Mouse (Mus musculus) hindbrain, embryonic 15.5 days (tissue): ENCODE data around the gene Ptprr. TPM values are rescaled to one million over a fixed set of nuclear protein-coding genes. Genes with fewer than 3 reads are reported as not detected.

ENCODE experiments used
- ATAC-seq: fragments of 200-750 bp; cut with Nextera tagmentation; 2 replicates; pipeline ENCODE4 v1.8.0; 2017; ENCODE audit warnings: low read depth, moderate number of reproducible peaks, moderate TSS enrichment; ENCODE audit not compliant: low FRiP score
- H3K27ac ChIP-seq: fragments of 300-500 bp; sonication (generic); replicated peaks from 2 replicates; pipeline ENCODE4 v1.5.1; 2015; ENCODE audit warnings: mild to moderate bottlenecking, inconsistent platforms
- H3K27me3 ChIP-seq: fragments of 300-500 bp; sonication (generic); 2 replicates; pipeline ENCODE4 v1.6.1; 2015; ENCODE audit warnings: control low read depth, inconsistent platforms
- H3K36me3 ChIP-seq: fragments of 300-500 bp; sonication (generic); 2 replicates; pipeline ENCODE4 v1.6.1; 2015; ENCODE audit warnings: control low read depth, inconsistent platforms
- H3K4me1 ChIP-seq: fragments of 300-500 bp; sonication (generic); replicated peaks from 2 replicates; pipeline ENCODE4 v1.6.1; 2015; ENCODE audit warnings: control low read depth, inconsistent platforms
- H3K4me2 ChIP-seq: fragments of 300-500 bp; sonication (generic); 2 replicates; pipeline ENCODE4 v1.6.1; 2015; ENCODE audit warnings: moderate library complexity, mild to moderate bottlenecking, inconsistent platforms
- H3K4me3 ChIP-seq: fragments of 300-500 bp; sonication (generic); 2 replicates; pipeline ENCODE4 v1.5.1; 2015; ENCODE audit warnings: mild to moderate bottlenecking, inconsistent platforms
- H3K9ac ChIP-seq: fragments of 300-500 bp; sonication (generic); 2 replicates; pipeline ENCODE4 v1.6.1; 2015; ENCODE audit warnings: inconsistent platforms
- H3K9me3 ChIP-seq: fragments of 300-500 bp; sonication (generic); 2 replicates; pipeline ENCODE4 v1.6.1; 2016; ENCODE audit warnings: control low read depth, inconsistent platforms
- WGBS: fragments of 180-500 bp; shearing (Covaris S2); methylation state at CpG from one replicate; pipeline ENCODE4 v1.1.7; 2015; 5-methylcytosine and 5-hydroxymethylcytosine counted together
- polyA plus RNA-seq: library from polyadenylated mRNA; unstranded; fragments of >200 nt; fragmentation: Nextera tagmentation; extraction: Ambion mirVana; gene quantifications from 2 replicates; pipeline ENCODE4 v1.2.1, GENCODE M21; 2015

The Ptprr gene
- polyA plus RNA-seq, 1 experiment from 2014 or later = 22.0 TPM

GRCm38 (mm10) chr10:116253972-116254371 lies 236.0 kb downstream of the Ptprr start:
- no peak overlapping the region for H3K4me2 ChIP-seq
- no peak overlapping the region for H3K4me3 ChIP-seq
- H3K36me3 ChIP-seq = no peaks in the 10 kb centered on the region
- 87% methylated on average over 6 of the region's 6 CpGs for WGBS
- no peak for ATAC-seq
- H3K27me3 ChIP-seq = no peaks in the 10 kb centered on the region
- no peak overlapping the region for H3K9ac ChIP-seq
- H3K4me1 ChIP-seq = no peaks in the 10 kb centered on the region
- H3K9me3 ChIP-seq = no peaks in the 10 kb centered on the region
- no peak overlapping the region for H3K27ac ChIP-seq

- Histone ChIP-seq H3K4me3 (no peak overlapping the region), H3K4me2 (no peak overlapping the region), H3K36me3 (no peaks in the 10 kb centered on the region), H3K27ac (no peak overlapping the region), H3K9ac (no peak overlapping the region), H3K27me3 (no peaks in the 10 kb centered on the region), H3K4me1 (0 out of 2 replicates have a peak, but pooled peaks cover 6% of the 10 kb centered on the region), H3K9me3 (no peaks in the 10 kb centered on the region)
- 78% methylated on average over 4 of the region's 4 CpGs for WGBS
- ATAC-seq = no peak
Measured at GRCm38 (mm10) chr10:116259298-116259697, 241.3 kb downstream of the Ptprr start.

GRCm38 (mm10) chr10:116260658-116261433 lies 242.8 kb downstream of the Ptprr start:
- Histone ChIP-seq H3K9me3 (no peaks in the 10 kb centered on the region), H3K9ac (no peak overlapping the region), H3K4me3 (no peak overlapping the region), H3K4me1 (0 out of 2 replicates have a peak, but pooled peaks cover 6% of the 10 kb centered on the region), H3K27ac (peak overlapping the region; percentile 32), H3K4me2 (no peak overlapping the region), H3K27me3 (no peaks in the 10 kb centered on the region), H3K36me3 (no peaks in the 10 kb centered on the region)
- 78% methylated on average over 13 of the region's 13 CpGs for WGBS
- ATAC-seq = no peak

- H3K27ac ChIP-seq = 0 out of 2 replicates have a peak overlapping the region, but pooled peaks have one; percentile 32
- 58% methylated on average over 5 of the region's 5 CpGs for WGBS
- H3K27me3 ChIP-seq = no peaks in the 10 kb centered on the region
- H3K36me3 ChIP-seq = no peaks in the 10 kb centered on the region
- H3K9me3 ChIP-seq = no peaks in the 10 kb centered on the region
- H3K9ac ChIP-seq = no peak overlapping the region
- H3K4me1 ChIP-seq = 0 out of 2 replicates have a peak, but pooled peaks cover 6% of the 10 kb centered on the region
- no peak overlapping the region for H3K4me3 ChIP-seq
- no peak overlapping the region for H3K4me2 ChIP-seq
- peak; percentile 48; the same call in 1 of the 2 replicates for ATAC-seq
Measured at GRCm38 (mm10) chr10:116261559-116261958, 243.5 kb downstream of the Ptprr start.

GRCm38 (mm10) chr10:116264521-116264920 lies 246.5 kb downstream of the Ptprr start:
- 90% methylated on average over 11 of the region's 11 CpGs for WGBS
- H3K27ac ChIP-seq = no peak overlapping the region
- 0 out of 2 replicates have a peak, but pooled peaks cover 6% of the 10 kb centered on the region for H3K4me1 ChIP-seq
- H3K4me3 ChIP-seq = no peak overlapping the region
- H3K9me3 ChIP-seq = no peaks in the 10 kb centered on the region
- no peak for ATAC-seq
- no peak overlapping the region for H3K4me2 ChIP-seq
- no peaks in the 10 kb centered on the region for H3K27me3 ChIP-seq
- no peak overlapping the region for H3K9ac ChIP-seq
- no peaks in the 10 kb centered on the region for H3K36me3 ChIP-seq

GRCm38 (mm10) chr10:116266561-116267433 lies 248.8 kb downstream of the Ptprr start:
- no peaks in the 10 kb centered on the region for H3K9me3 ChIP-seq
- 72% methylated on average over 15 of the region's 15 CpGs for WGBS
- no peak overlapping the region for H3K27ac ChIP-seq
- H3K36me3 ChIP-seq = no peaks in the 10 kb centered on the region
- H3K27me3 ChIP-seq = no peaks in the 10 kb centered on the region
- ATAC-seq = no peak
- H3K4me1 ChIP-seq = no peaks in the 10 kb centered on the region
- H3K9ac ChIP-seq = no peak overlapping the region
- H3K4me3 ChIP-seq = no peak overlapping the region
- H3K4me2 ChIP-seq = no peak overlapping the region

- no peaks in the 10 kb centered on the region for H3K36me3 ChIP-seq
- H3K9me3 ChIP-seq = no peaks in the 10 kb centered on the region
- H3K4me1 ChIP-seq = no peaks in the 10 kb centered on the region
- H3K27me3 ChIP-seq = no peaks in the 10 kb centered on the region
- WGBS = 79% methylated on average over 4 of the region's 4 CpGs
- H3K4me2 ChIP-seq = no peak overlapping the region
- no peak overlapping the region for H3K9ac ChIP-seq
- no peak for ATAC-seq
- no peak overlapping the region for H3K27ac ChIP-seq
- H3K4me3 ChIP-seq = no peak overlapping the region
Measured at GRCm38 (mm10) chr10:116267434-116267822, 249.4 kb downstream of the Ptprr start.

- no peak overlapping the region for H3K4me2 ChIP-seq
- no peak for ATAC-seq
- no peak overlapping the region for H3K27ac ChIP-seq
- H3K9ac ChIP-seq = no peak overlapping the region
- no peaks in the 10 kb centered on the region for H3K9me3 ChIP-seq
- 67% methylated on average over 4 of the region's 4 CpGs for WGBS
- H3K4me1 ChIP-seq = no peaks in the 10 kb centered on the region
- H3K4me3 ChIP-seq = no peak overlapping the region
- no peaks in the 10 kb centered on the region for H3K36me3 ChIP-seq
- H3K27me3 ChIP-seq = no peaks in the 10 kb centered on the region
Measured at GRCm38 (mm10) chr10:116268343-116268742, 250.3 kb downstream of the Ptprr start.

GRCm38 (mm10) chr10:116270646-116271469 lies 252.8 kb downstream of the Ptprr start:
- H3K27me3 ChIP-seq = no peaks in the 10 kb centered on the region
- H3K4me2 ChIP-seq = no peak overlapping the region
- no peak overlapping the region for H3K9ac ChIP-seq
- H3K4me1 ChIP-seq = no peaks in the 10 kb centered on the region
- no peaks in the 10 kb centered on the region for H3K36me3 ChIP-seq
- H3K9me3 ChIP-seq = no peaks in the 10 kb centered on the region
- 77% methylated on average over 12 of the region's 12 CpGs for WGBS
- ATAC-seq = no peak
- H3K4me3 ChIP-seq = no peak overlapping the region
- H3K27ac ChIP-seq = 0 out of 2 replicates have a peak overlapping the region, but pooled peaks have one; percentile 6

GRCm38 (mm10) chr10:116271470-116271915 lies 253.5 kb downstream of the Ptprr start:
- Histone ChIP-seq H3K27me3 (no peaks in the 10 kb centered on the region), H3K36me3 (no peaks in the 10 kb centered on the region), H3K9me3 (no peaks in the 10 kb centered on the region), H3K4me3 (no peak overlapping the region), H3K9ac (no peak overlapping the region), H3K4me2 (no peak overlapping the region), H3K27ac (no peak overlapping the region), H3K4me1 (no peaks in the 10 kb centered on the region)
- no peak for ATAC-seq
- WGBS = 89% methylated on average over 10 of the region's 10 CpGs

- no peaks in the 10 kb centered on the region for H3K36me3 ChIP-seq
- H3K9me3 ChIP-seq = no peaks in the 10 kb centered on the region
- no peak overlapping the region for H3K4me2 ChIP-seq
- 89% methylated on average over 3 of the region's 3 CpGs for WGBS
- H3K9ac ChIP-seq = no peak overlapping the region
- no peaks in the 10 kb centered on the region for H3K27me3 ChIP-seq
- no peak overlapping the region for H3K4me3 ChIP-seq
- H3K4me1 ChIP-seq = no peaks in the 10 kb centered on the region
- no peak overlapping the region for H3K27ac ChIP-seq
- no peak for ATAC-seq
Measured at GRCm38 (mm10) chr10:116272156-116272555, 254.1 kb downstream of the Ptprr start.
